Mouse (Mus musculus): ENCODE results near the gene Ddx31. TPM values are rescaled to one million over a fixed set of nuclear protein-coding genes. Genes with fewer than 3 reads are reported as not detected.

The Ddx31 gene
- total RNA-seq, 2 experiments from 2014 or later: 8.7 to 15.5 TPM

Other genes starting within 250 kb of the Ddx31 start
- gene Gfi1b, start 218.4 kb upstream of the Ddx31 start, total RNA-seq (2021): not detected
- 10 to 100 TPM; 17.6 to 19.6 TPM for gene Tsc1, start 199.2 kb upstream of the Ddx31 start, total RNA-seq (2021)
- under 1 TPM; 0.53 to 0.59 TPM for gene Spaca9, start 140.7 kb upstream of the Ddx31 start, total RNA-seq (2021)
- under 1 TPM; 0.63 to 0.82 TPM for gene Ak8, start 140.2 kb upstream of the Ddx31 start, total RNA-seq (2021)
- gene Gtf3c4, start within 50 bp of the Ddx31 start, total RNA-seq (2021): 10 to 100 TPM; 34.6 to 38.0 TPM
- not detected for gene Barhl1, start 76.3 kb downstream of the Ddx31 start, total RNA-seq (2021)
- gene Cfap77, start 214.7 kb downstream of the Ddx31 start, total RNA-seq (2021): under 1 TPM; 0.33 to 0.79 TPM
- 10 to 100 TPM; 12.0 to 13.9 TPM for gene Ttf1, start 219.9 kb downstream of the Ddx31 start, total RNA-seq (2021)